Mouse (Mus musculus): ENCODE measurements around the gene Man1c1. TPM values are rescaled to one million over a fixed set of nuclear protein-coding genes. Genes with fewer than 3 reads are reported as not detected.
A peak's percentile ranks its signal among the peaks of the same experiment; 100 is the strongest.

Gene Man1c1
- polyA plus RNA-seq, 1 experiment, result 26.7 TPM

DNA sequence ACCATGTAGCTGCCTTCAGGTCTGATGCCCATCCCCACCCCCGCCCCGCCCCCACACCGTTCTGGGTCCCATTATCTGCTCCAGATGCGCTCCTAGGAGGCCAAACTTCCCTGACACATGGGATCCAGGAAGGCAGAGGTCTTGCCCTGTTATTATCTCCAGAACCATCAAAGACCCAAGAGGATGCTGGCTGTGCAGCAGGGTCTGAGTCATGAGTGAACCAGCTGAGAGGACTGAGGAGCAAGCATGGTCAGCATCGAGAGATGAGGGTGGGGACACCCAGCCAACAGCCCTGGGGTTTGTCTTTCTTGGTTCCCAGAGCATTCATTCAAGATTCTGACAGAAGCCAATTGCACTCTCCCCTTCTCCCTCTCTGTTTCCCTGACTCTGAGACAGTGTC lies 100.5 kb downstream of the Man1c1 start:
- TF ChIP-seq POLR2A (IDR thresholded peaks at IDR 0.05; ENCODE audit: low read depth, low read length), result no peak
- TF ChIP-seq CTCF (IDR thresholded peaks at IDR 0.05; ENCODE audit: borderline replicate concordance, insufficient read depth, low read length), result no peak
- peaks cover 17% of the 10 kb centered on the region; the same call in 1 of the 2 replicates for H3K4me1 ChIP-seq (ENCODE audit: control insufficient read depth, insufficient read depth, low read length)
- peak overlapping the region; percentile 14; the same call in 1 of the 2 replicates for H3K27ac ChIP-seq (ENCODE audit: insufficient read depth, low read length)
- H3K4me3 ChIP-seq (ENCODE audit: insufficient read depth, low read length), result no peak overlapping the region

DNA sequence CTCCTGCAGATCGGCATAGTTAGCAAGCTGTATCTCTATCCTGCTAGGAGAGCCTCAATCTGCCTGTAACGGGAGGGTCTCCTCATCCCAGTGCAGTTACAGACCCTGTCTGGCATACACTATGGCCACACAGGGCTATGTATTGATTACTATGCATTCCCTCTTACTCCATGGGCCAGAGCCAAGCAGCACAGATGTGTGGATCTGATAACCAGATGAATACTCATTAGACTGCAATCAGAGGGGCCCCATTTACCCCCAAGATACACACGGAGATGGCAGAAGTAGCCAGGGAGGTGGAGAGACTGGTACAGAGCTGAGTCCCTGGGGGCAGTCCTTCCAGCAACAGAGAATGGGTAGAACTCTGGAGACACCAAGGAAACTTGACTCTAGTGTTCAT lies 101.5 kb downstream of the Man1c1 start:
- Histone ChIP-seq H3K4me3 (ENCODE audit: insufficient read depth, low read length) (no peak overlapping the region), H3K27ac (ENCODE audit: insufficient read depth, low read length) (no peak overlapping the region), H3K4me1 (ENCODE audit: control insufficient read depth, insufficient read depth, low read length) (peaks cover 17% of the 10 kb centered on the region; the same call in 1 of the 2 replicates)
- TF ChIP-seq POLR2A (IDR thresholded peaks at IDR 0.05; ENCODE audit: low read depth, low read length), result no peak
- TF ChIP-seq CTCF (IDR thresholded peaks at IDR 0.05; ENCODE audit: borderline replicate concordance, insufficient read depth, low read length), result no peak

DNA sequence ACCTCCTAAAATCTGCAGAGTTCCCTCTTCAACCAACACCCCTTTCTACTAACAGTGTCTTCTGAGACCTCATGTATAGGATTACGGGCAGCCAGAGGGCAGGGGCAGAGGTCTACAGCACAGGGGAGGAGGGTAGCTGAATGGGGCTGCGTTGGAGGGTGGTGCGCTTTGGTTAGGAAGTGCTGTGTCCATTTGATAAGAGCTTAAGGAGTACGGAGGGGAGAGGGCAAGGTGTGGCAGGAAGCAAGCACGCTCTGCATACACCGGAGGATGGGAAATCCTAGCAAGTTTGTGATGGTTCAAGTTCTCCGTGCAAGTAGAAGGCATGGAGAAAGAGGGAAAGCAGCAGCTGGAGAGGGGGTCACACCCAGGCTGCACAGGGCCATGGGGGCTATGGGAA lies 102.1 kb downstream of the Man1c1 start:
- Histone ChIP-seq H3K4me3 (ENCODE audit: insufficient read depth, low read length) (no peak overlapping the region), H3K4me1 (ENCODE audit: control insufficient read depth, insufficient read depth, low read length) (peaks cover 17% of the 10 kb centered on the region; the same call in 1 of the 2 replicates), H3K27ac (ENCODE audit: insufficient read depth, low read length) (no peak overlapping the region)
- TF ChIP-seq POLR2A (IDR thresholded peaks at IDR 0.05; ENCODE audit: low read depth, low read length) (no peak), CTCF (IDR thresholded peaks at IDR 0.05; ENCODE audit: borderline replicate concordance, insufficient read depth, low read length) (no peak)

DNA sequence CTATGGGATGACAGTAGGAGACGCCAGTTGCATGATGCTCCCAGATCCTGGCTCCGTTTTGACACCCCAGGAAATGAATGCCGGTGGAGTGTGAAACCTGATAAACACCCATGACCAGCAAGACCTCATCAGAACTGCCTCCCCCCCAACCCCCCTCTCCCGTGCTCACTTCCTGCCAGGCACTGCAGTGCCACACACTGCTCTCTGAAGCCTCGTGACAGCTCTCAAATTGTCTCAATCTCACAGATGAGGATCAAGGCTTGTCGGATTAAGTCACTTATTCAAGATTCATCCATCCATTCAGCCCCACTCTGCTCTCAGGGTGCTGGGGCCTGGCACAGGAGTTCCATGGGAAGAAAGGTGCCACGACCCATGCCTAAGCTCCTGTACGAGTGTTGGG lies 102.7 kb downstream of the Man1c1 start:
- Histone ChIP-seq H3K27ac (ENCODE audit: insufficient read depth, low read length) (peak overlapping the region; percentile 29), H3K4me1 (ENCODE audit: control insufficient read depth, insufficient read depth, low read length) (peaks cover 17% of the 10 kb centered on the region; the same call in 1 of the 2 replicates), H3K4me3 (ENCODE audit: insufficient read depth, low read length) (no peak overlapping the region)
- TF ChIP-seq POLR2A (IDR thresholded peaks at IDR 0.05; ENCODE audit: low read depth, low read length) (no peak), CTCF (IDR thresholded peaks at IDR 0.05; ENCODE audit: borderline replicate concordance, insufficient read depth, low read length) (no peak)

DNA sequence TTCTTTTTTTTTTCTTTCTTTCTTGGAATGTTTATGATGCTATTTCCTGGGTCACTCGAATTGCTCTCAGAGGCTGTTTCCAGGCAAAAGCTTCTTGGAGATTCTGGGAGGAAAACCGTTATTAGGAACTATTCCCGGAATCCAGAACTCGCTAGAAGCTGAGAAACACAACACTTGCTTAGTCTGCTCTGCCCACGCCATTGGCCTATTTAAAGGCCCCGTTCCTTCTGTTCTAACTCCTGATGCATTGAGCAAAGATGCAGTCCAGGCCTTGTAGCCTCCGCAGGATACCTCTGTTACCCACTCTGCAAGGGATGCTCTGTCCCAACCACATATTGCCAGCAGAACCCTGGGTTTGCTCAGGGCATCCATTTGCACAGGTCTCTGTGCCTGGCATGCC lies 103.3 kb downstream of the Man1c1 start:
- peaks cover 17% of the 10 kb centered on the region; the same call in 1 of the 2 replicates for H3K4me1 ChIP-seq (ENCODE audit: control insufficient read depth, insufficient read depth, low read length)
- H3K4me3 ChIP-seq (ENCODE audit: insufficient read depth, low read length), result no peak overlapping the region
- TF ChIP-seq POLR2A (IDR thresholded peaks at IDR 0.05; ENCODE audit: low read depth, low read length) (no peak), CTCF (IDR thresholded peaks at IDR 0.05; ENCODE audit: borderline replicate concordance, insufficient read depth, low read length) (no peak)
- H3K27ac ChIP-seq (ENCODE audit: insufficient read depth, low read length), result peak overlapping the region; percentile 29

DNA sequence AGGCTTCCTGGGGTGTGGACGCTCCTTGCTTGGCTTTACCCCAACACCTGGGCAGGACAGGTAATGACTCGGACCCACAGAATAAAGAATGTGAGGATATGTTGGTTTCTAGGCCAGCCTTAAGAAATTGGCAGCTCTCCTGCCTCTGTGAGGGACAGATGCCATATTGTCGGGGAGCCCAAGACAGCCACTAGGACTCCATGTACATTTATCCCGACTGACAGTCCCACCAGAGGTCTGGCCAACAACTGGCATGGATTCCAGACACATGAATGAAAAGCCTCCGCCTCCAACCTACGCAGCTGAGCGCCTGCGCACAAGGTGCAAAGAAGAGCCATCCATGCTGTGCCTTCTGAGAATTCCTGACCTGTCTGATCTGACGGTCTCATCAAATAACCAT lies 104.0 kb downstream of the Man1c1 start:
- TF ChIP-seq POLR2A (IDR thresholded peaks at IDR 0.05; ENCODE audit: low read depth, low read length) (no peak), CTCF (IDR thresholded peaks at IDR 0.05; ENCODE audit: borderline replicate concordance, insufficient read depth, low read length) (no peak)
- peaks cover 17% of the 10 kb centered on the region; the same call in 1 of the 2 replicates for H3K4me1 ChIP-seq (ENCODE audit: control insufficient read depth, insufficient read depth, low read length)
- 0 out of 2 replicates have a peak overlapping the region, but pooled peaks have one; percentile 2 for H3K27ac ChIP-seq (ENCODE audit: insufficient read depth, low read length)

DNA sequence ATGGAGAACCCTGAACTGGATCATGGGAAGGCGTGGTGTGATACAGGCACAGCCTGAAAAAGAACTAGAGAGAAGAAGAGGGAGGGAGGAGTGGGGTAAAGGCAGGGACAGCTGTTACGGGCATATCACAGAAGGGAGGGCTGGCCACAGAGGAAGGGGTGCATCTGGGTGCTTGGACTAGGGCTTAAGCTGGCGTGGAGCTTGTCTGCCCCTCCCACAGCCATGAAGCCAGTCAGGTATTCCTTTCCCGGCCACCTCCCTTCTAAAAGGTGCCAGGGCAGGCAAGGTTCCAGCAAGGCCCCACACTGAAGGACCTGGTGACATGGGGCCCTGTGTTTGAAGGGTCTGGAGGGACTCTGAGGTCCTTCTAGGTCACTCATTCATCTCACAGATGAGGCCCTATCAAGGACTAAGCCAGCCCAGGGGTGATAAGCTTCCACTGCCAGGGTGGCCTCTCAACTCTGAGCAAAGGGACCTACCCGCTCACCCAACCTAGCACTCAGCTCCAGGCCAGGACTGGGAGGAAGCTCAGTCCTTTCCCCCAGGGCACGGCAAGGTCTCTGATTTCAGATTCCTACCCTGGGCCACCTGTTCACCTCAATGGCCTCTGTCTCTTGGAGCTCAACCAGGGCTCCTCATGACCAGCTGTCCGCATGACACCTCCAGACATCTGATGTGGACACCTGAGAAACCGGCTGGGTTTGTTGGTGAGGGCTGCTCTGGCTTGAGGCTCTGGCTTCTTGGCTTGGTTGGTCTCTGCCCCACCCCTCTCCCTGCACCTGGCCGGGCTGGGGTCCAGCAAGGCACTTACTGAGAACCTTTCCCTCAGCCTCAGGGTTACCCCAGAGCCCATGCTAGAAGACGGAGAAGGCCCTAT lies 107.0 kb downstream of the Man1c1 start:
- H3K4me1 ChIP-seq (ENCODE audit: control insufficient read depth, insufficient read depth, low read length), result peaks cover 9% of the 10 kb centered on the region; the same call in 1 of the 2 replicates
- no peak for TF ChIP-seq POLR2A (IDR thresholded peaks at IDR 0.05; ENCODE audit: low read depth, low read length)
- no peak for TF ChIP-seq CTCF (IDR thresholded peaks at IDR 0.05; ENCODE audit: borderline replicate concordance, insufficient read depth, low read length)
- no peak overlapping the region for H3K27ac ChIP-seq (ENCODE audit: insufficient read depth, low read length)
- H3K4me3 ChIP-seq (ENCODE audit: insufficient read depth, low read length), result no peak overlapping the region

More for the DNA sequence above, 104.0 kb downstream of the Man1c1 start:
- no peak overlapping the region for H3K4me3 ChIP-seq (ENCODE audit: insufficient read depth, low read length)

DNA sequence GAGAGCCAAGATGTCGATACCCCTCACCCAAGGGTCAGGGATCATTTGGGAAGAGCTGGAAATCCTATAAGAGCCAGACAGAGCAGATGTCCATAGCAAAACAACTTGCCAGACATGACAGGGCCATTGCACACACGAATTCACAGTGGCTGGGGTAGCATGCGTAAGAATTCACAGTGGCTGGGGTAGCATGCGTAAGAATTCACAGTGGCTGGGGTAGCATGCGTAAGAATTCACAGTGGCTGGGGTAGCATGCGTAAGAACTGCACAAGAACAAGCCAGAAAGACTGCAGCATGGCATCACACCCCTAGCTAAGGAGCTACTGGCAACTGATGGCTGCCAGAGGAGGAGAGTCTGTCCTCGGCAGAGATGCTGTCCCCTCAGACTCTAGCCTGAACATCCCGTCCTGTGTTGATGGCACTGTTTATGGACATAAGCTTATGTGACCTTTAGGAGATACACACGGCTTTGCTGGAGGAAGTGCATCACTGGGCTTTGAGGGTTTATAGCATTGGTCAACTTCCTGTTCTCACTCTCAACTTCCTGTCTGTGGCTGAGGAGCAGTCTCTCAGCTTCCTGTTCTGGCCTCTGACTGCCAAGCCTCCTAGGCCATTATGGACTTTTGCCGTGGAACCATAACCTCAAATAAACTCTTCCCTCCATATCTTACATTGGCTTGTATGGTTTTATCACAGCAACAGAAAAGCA lies 109.2 kb downstream of the Man1c1 start:
- no peak overlapping the region for H3K27ac ChIP-seq (ENCODE audit: insufficient read depth, low read length)
- H3K4me3 ChIP-seq (ENCODE audit: insufficient read depth, low read length), result no peak overlapping the region
- no peak for TF ChIP-seq POLR2A (IDR thresholded peaks at IDR 0.05; ENCODE audit: low read depth, low read length)
- TF ChIP-seq CTCF (IDR thresholded peaks at IDR 0.05; ENCODE audit: borderline replicate concordance, insufficient read depth, low read length), result no peak
- H3K4me1 ChIP-seq (ENCODE audit: control insufficient read depth, insufficient read depth, low read length), result peaks cover 3% of the 10 kb centered on the region; the same call in 1 of the 2 replicates

DNA sequence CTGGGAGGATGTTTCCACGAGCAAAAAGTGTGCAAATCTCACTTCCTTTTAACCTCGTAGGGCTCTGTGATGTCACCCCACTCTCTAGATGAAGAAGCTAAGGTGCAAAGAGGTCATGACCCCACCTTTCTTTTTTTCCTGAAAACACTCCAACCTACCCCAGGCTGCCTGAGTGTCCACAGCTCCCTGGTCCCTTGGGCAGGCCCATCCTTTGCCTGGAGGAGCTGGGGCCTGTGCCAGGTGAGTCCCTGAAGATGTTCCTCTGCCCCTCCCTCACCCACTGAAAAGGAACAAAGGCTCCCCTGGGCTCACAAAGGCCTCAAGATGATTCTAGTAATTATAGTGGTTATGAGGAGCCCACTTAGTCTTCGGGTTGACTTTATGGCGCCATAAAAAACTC lies 111.6 kb downstream of the Man1c1 start:
- Histone ChIP-seq H3K4me1 (ENCODE audit: control insufficient read depth, insufficient read depth, low read length) (peaks cover 3% of the 10 kb centered on the region; the same call in 1 of the 2 replicates), H3K27ac (ENCODE audit: insufficient read depth, low read length) (no peak overlapping the region), H3K4me3 (ENCODE audit: insufficient read depth, low read length) (no peak overlapping the region)
- TF ChIP-seq POLR2A (IDR thresholded peaks at IDR 0.05; ENCODE audit: low read depth, low read length) (no peak), CTCF (IDR thresholded peaks at IDR 0.05; ENCODE audit: borderline replicate concordance, insufficient read depth, low read length) (no peak)
